Mouse (Mus musculus): ENCODE results near the gene Hoxb7.

Hoxb7 gene

GRCm38 (mm10) chr11:96284774-96285734 is 1.4 kb upstream of the Hoxb7 start:
- no peak for DNase-seq (ENCODE audit: low read depth, low spot score)

GRCm38 (mm10) chr11:96286739-96287385 is 439 bp downstream of the Hoxb7 start:
- DNase-seq (ENCODE audit: low read depth, low spot score), result no peak

GRCm38 (mm10) chr11:96287411-96287810 is 988 bp downstream of the Hoxb7 start:
- DNase-seq (ENCODE audit: low read depth, low spot score), result no peak

- no peak for DNase-seq (ENCODE audit: low read depth, low spot score)
Measured at GRCm38 (mm10) chr11:96288455-96289221, 2.2 kb downstream of the Hoxb7 start.

GRCm38 (mm10) chr11:96289293-96289692 is 2.9 kb downstream of the Hoxb7 start:
- DNase-seq (ENCODE audit: low read depth, low spot score), result no peak

- DNase-seq (ENCODE audit: low read depth, low spot score), result no peak
Measured at GRCm38 (mm10) chr11:96289837-96290236, 3.4 kb downstream of the Hoxb7 start.

GRCm38 (mm10) chr11:96290705-96291355 is 4.4 kb downstream of the Hoxb7 start:
- DNase-seq (ENCODE audit: low read depth, low spot score), result no peak

GRCm38 (mm10) chr11:96291681-96292564 is 5.5 kb downstream of the Hoxb7 start, which contains the start of gene Hoxb6:
Hoxb6 (plus strand) TSS chr11:96292476.
- no peak for DNase-seq (ENCODE audit: low read depth, low spot score)

- no peak for DNase-seq (ENCODE audit: low read depth, low spot score)
Measured at GRCm38 (mm10) chr11:96292565-96293301, 6.3 kb downstream of the Hoxb7 start.

- no peak for DNase-seq (ENCODE audit: low read depth, low spot score)
Measured at GRCm38 (mm10) chr11:96293302-96293921, 7.0 kb downstream of the Hoxb7 start.

GRCm38 (mm10) chr11:96294245-96295091 is 8.0 kb downstream of the Hoxb7 start:
- peak; percentile 22 for DNase-seq (ENCODE audit: low read depth, low spot score)

- DNase-seq (ENCODE audit: low read depth, low spot score), result no peak
Measured at GRCm38 (mm10) chr11:96295092-96295835, 8.8 kb downstream of the Hoxb7 start.

- DNase-seq (ENCODE audit: low read depth, low spot score), result no peak
Measured at GRCm38 (mm10) chr11:96296997-96297396, 10.6 kb downstream of the Hoxb7 start.

- DNase-seq (ENCODE audit: low read depth, low spot score), result no peak
Measured at GRCm38 (mm10) chr11:96297428-96297827, 11.0 kb downstream of the Hoxb7 start.

GRCm38 (mm10) chr11:96297968-96298635 is 11.7 kb downstream of the Hoxb7 start:
- DNase-seq (ENCODE audit: low read depth, low spot score), result no peak

GRCm38 (mm10) chr11:96298895-96299667 is 12.7 kb downstream of the Hoxb7 start:
- DNase-seq (ENCODE audit: low read depth, low spot score), result no peak
